Mouse (Mus musculus) E14TG2a.4 (cell line): ENCODE results near the gene Pef1.

ENCODE experiments used
- H3K27me3 ChIP-seq: 2 replicates; pipeline ENCODE4 v1.6.1; 2014; ENCODE audit warnings: low read length, control low read depth; ENCODE audit not compliant: insufficient read depth
- H3K36me3 ChIP-seq: 2 replicates; pipeline ENCODE4 v1.6.1; 2014; ENCODE audit warnings: low read length, control low read depth; ENCODE audit not compliant: insufficient read depth
- H3K4me1 ChIP-seq: replicated peaks from 2 replicates; pipeline ENCODE4 v1.6.1; 2014; ENCODE audit warnings: low read depth, low read length, control low read depth
- H3K4me3 ChIP-seq: replicated peaks from 2 replicates; pipeline ENCODE4 v1.5.1; 2014; ENCODE audit warnings: mild to moderate bottlenecking, low read length
- H3K9me3 ChIP-seq: 2 replicates; pipeline ENCODE4 v1.6.1; 2014; ENCODE audit warnings: low read length, control low read depth
- CTCF ChIP-seq: conservative IDR thresholded peaks from 2 replicates; pipeline ENCODE4 v1.5.1; 2014; ENCODE audit warnings: low read length
- NANOG ChIP-seq: IDR thresholded peaks from 2 replicates; pipeline ENCODE4 v1.6.1; 2014; ENCODE audit warnings: borderline replicate concordance, low read length, mixed read lengths
- POU5F1 ChIP-seq: IDR thresholded peaks from 2 replicates; pipeline ENCODE4 v1.6.1; 2014; ENCODE audit warnings: low read length, borderline replicate concordance

Gene Pef1

DNA sequence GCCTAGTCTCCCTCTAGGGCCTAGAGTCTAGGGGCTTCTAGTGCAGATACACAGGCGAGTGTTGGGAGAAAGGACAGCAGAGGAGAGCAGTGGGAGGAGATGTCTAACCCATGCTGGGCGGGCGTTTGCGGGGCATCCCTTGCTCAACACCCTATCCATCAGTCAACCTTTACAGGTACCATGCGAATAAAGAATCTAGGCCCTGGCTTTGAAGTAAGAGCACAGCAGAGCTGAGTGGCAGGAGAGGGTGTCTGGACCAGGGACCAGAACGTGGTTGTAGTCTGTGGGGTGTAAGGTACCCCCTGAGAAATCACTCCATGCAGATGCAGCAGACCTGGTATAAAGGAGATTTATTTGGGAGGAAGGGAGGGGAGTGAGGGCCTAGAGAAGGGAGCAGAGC is 61.8 kb downstream of the Pef1 start:
- peaks cover 51% of the 10 kb centered on the region for H3K4me1 ChIP-seq
- H3K36me3 ChIP-seq, result no peaks in the 10 kb centered on the region
- no peaks in the 10 kb centered on the region for H3K9me3 ChIP-seq
- H3K27me3 ChIP-seq, result peaks cover 89% of the 10 kb centered on the region
- TF ChIP-seq NANOG (no peak), POU5F1 (no peak), CTCF (no peak)
- peak overlapping the region; percentile 68; the same call in 1 of the 2 replicates for H3K4me3 ChIP-seq

DNA sequence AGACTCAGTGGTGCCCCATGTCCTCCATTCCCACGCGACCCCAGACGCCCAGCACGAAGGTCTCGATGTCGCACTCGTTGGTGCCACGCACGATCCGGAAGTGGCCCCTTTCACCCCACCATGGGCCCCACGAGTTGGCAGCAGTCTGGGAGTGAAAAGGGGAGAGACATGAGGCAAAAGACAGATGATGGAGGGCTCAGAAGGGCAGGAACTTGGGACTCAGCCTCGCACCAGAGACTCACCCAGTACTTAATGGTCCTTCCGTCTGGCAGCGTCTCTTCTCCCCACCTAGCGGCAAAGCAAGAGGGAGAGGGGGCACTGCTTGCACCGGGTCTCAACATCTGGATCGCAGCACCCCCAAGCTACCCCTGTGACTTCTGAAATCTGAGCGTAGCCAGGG is 63.7 kb downstream of the Pef1 start:
- Histone ChIP-seq H3K27me3 (peaks cover 87% of the 10 kb centered on the region), H3K4me1 (peaks cover 61% of the 10 kb centered on the region), H3K4me3 (0 out of 2 replicates have a peak overlapping the region, but pooled peaks have one; percentile 26), H3K36me3 (no peaks in the 10 kb centered on the region), H3K9me3 (no peaks in the 10 kb centered on the region)
- TF ChIP-seq POU5F1, result no peak
- no peak for TF ChIP-seq CTCF
- no peak for TF ChIP-seq NANOG

DNA sequence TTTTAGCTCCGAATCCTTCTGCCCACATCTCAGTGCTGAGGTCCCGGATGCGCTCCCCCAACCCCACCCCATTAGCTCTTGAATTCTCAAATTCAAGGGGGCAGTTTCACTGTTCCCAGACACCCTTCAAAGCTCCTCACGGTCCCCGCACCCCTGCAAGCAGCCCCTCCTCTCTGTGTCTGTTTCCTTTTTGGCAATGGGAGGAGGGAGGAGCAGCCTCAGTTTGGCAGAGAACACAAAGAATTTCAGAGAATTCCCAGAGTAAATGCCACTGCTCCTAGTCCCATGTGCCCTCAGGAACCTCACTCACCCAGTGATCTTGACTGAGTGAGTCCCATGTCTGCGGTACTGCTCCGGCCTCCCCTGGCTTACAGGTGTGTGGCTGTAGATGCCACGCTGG is 64.2 kb downstream of the Pef1 start:
- H3K4me3 ChIP-seq, result no peak overlapping the region
- peaks cover 87% of the 10 kb centered on the region for H3K27me3 ChIP-seq
- H3K4me1 ChIP-seq, result peaks cover 65% of the 10 kb centered on the region
- TF ChIP-seq NANOG (no peak), POU5F1 (no peak), CTCF (no peak)
- H3K9me3 ChIP-seq, result no peaks in the 10 kb centered on the region
- H3K36me3 ChIP-seq, result no peaks in the 10 kb centered on the region

DNA sequence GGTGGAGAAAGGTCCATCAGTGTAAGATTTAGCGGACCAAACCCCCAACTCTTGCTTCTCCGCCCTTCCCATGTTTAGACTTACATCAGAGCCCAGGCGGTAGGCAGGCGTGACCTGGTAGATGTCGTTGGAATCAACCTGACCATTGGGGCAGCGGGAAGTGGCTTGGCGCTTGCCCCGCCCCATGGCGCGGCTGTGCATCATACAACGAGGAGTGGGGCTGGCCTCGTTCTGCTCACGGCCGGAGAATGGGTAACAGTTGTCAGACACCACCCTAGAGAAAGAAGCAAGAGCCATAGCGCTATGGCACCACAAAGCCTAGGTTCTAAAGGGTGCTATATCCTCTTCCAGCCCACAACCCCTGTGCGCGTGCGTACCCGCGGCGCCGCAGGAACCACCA is 65.0 kb downstream of the Pef1 start:
- Histone ChIP-seq H3K9me3 (no peaks in the 10 kb centered on the region), H3K36me3 (no peaks in the 10 kb centered on the region), H3K27me3 (peaks cover 86% of the 10 kb centered on the region), H3K4me3 (peak overlapping the region; percentile 54), H3K4me1 (peaks cover 71% of the 10 kb centered on the region)
- no peak for TF ChIP-seq CTCF
- TF ChIP-seq NANOG, result no peak
- TF ChIP-seq POU5F1, result no peak

DNA sequence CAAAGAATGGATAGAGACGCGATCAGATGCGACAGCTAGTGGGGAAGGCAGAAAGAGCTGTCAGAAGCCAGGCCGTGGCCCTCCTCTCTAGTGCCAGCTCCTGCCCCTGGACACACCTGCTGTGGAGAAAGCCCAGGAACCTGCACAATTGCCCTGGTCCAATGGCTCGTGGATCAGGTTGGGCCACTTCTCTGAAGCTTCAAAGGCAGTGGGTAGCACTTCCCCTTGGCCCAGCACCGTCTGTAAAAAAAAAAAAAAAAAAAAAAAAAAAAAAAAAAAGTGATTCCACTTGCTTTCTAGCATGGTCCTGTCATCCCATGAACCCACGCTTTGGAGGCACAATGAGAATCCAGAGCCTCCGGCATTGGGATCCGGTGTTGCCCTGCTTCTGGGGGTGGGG is 65.5 kb downstream of the Pef1 start:
- peak overlapping the region; percentile 54 for H3K4me3 ChIP-seq
- no peak for TF ChIP-seq POU5F1
- H3K27me3 ChIP-seq, result peaks cover 86% of the 10 kb centered on the region

DNA sequence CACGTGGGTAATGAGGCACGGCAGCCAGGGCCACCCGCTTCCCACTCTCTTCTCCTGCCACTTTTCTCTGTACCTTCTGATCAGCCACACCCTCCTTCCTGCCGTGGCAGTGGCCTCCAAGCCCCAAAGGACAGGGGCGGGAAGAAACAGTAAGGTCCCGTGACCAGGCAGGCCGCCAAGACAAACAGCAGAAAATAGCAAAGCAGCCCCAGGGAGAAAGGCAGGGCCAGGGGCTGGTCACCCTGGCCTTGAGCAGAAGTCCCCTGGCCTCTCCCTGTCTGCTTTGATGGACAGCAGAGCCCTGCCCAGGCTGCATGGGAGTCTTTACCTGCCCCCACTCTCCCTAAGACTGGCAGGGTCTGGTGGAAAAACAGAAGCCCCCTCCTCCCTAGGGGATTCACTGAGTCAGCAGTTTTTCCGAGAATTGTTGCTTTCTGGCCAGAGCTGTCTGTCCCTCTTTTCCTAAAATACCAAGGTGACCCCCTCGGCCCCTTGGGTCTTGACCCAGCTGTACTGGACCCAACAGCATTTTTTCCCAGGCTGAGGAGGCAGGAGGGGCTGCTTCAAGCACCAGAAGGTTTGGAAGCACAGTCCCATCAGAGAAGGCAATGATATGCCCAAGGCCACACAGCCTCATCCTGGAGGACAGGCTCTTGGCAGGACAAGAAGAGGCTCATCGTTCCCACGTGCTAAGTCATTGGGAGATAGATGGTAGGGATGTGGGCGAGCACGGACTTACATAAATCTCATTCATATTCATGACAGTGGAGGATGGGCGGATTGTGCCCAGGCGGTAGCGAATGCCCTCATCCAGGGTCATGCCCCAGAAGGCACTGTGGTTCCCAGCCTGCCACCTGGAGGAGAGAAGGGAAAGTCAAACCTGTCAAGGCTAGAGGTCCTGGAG is 66.2 kb downstream of the Pef1 start:
- TF ChIP-seq POU5F1, result no peak
- H3K4me3 ChIP-seq, result 0 out of 2 replicates have a peak overlapping the region, but pooled peaks have one; percentile 4
- no peaks in the 10 kb centered on the region for H3K9me3 ChIP-seq
- peaks cover 86% of the 10 kb centered on the region for H3K27me3 ChIP-seq
- H3K36me3 ChIP-seq, result no peaks in the 10 kb centered on the region
- H3K4me1 ChIP-seq, result peaks cover 74% of the 10 kb centered on the region

More for the DNA sequence above, 65.5 kb downstream of the Pef1 start:
- no peaks in the 10 kb centered on the region for H3K9me3 ChIP-seq
- H3K36me3 ChIP-seq, result no peaks in the 10 kb centered on the region
- peaks cover 75% of the 10 kb centered on the region for H3K4me1 ChIP-seq

DNA sequence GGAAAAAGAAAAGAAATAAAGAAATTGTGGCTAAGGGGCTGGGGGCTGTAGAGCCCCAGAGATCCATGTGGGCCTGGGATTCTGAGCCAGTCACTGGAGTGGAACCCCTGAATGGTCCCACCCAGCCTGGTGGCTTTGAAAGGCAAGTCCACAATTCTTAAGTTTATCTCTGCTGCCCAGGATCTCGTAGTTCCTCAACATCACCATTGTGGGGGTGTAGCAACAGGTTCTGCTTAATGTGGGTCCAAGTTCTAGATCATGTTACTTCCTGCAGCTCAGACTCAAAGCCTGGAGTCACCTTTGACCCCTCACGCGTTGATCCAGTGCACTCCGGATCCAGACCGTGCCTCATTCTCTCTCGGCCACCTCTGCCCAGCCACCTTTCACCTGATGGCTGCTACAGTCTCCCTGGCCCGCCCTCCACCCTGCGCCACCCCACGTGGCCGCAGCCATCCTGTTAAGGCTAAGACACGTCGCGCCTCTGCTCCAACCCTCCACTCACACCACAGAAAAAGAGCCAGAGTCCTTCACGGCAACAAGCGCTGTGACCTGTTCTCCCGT is 67.1 kb downstream of the Pef1 start:
- Histone ChIP-seq H3K27me3 (peaks cover 86% of the 10 kb centered on the region), H3K4me1 (peaks cover 75% of the 10 kb centered on the region), H3K4me3 (0 out of 2 replicates have a peak overlapping the region, but pooled peaks have one; percentile 1), H3K36me3 (no peaks in the 10 kb centered on the region), H3K9me3 (no peaks in the 10 kb centered on the region)
- TF ChIP-seq NANOG, result no peak
- TF ChIP-seq POU5F1, result no peak
- TF ChIP-seq CTCF, result no peak

DNA sequence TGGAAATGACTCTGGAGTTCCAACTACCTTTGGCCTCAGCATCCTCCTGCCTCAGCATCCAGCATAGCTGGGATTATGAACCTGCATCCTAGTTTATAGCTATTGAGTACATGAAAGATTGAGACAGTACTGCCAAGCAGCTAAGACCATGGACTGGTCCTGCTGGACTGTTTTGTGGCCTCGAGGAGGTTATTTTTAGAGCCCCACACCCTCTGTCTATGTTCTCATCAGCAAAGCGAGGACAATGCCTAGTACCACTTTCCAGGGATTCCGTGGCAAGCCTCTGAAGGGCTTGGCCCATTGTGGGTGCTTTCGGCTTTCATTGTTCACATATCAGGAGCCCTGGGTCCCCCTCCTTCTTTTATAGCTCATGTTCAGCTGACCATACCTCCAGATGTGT is 68.0 kb downstream of the Pef1 start:
- Histone ChIP-seq H3K9me3 (no peaks in the 10 kb centered on the region), H3K4me3 (no peak overlapping the region), H3K36me3 (no peaks in the 10 kb centered on the region), H3K27me3 (peaks cover 82% of the 10 kb centered on the region), H3K4me1 (peaks cover 84% of the 10 kb centered on the region)
- TF ChIP-seq POU5F1 (no peak), NANOG (no peak), CTCF (no peak)

DNA sequence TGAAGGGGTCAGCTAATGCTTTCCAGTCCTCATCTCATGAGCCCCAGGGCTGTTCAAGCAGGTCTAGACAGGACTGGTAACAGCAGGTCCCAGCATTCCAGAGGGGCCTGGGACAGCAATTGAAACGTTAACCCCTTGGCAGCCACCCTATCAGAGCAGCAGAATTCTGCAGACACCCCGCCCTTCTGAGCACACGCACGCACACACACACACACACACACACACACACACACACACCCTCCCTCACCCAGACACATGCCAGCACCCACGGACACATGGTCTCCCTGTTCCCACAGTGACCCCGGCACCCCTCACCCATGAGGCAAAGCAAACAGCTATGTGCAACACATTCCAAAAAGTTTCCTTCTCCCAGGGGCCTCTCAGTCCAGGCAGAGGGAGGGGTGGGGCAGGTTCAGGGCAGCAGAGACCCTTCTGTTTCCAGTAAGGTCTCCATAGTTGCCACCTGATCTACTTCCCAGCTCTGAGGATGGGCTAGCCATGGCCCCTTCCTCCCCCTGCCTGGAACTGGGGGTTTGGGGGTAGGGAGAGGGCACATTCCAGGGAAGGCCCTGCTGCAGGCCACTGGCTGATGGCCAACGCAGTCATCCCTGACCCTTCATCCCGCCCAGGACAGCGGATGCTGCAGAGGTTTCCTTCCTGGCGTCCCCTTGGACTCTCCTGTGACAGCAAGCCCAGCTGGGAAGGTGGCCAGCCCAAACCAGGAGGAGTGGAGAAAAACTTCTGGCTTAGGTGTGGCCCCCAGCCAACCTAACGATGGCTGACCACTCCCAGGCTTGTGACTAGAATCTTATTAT is 69.8 kb downstream of the Pef1 start:
- no peak overlapping the region for H3K4me3 ChIP-seq
- no peak for TF ChIP-seq POU5F1
- no peak for TF ChIP-seq CTCF
- TF ChIP-seq NANOG, result no peak
- H3K27me3 ChIP-seq, result peaks cover 81% of the 10 kb centered on the region
- H3K4me1 ChIP-seq, result peaks cover 86% of the 10 kb centered on the region
- no peaks in the 10 kb centered on the region for H3K9me3 ChIP-seq
- H3K36me3 ChIP-seq, result no peaks in the 10 kb centered on the region
